Mouse (Mus musculus) G1E-ER4 (cell line): Measurements from ENCODE around the gene Ptprt. TPM values are rescaled to one million over a fixed set of nuclear protein-coding genes. Genes with fewer than 3 reads are reported as not detected.

ENCODE experiments used
- GATA1 ChIP-seq: IDR thresholded peaks from one replicate; pipeline ENCODE4 v1.8.0; 2012; ENCODE audit warnings: low read length, inconsistent platforms
- polyA plus RNA-seq: library from polyadenylated mRNA; stranded (reverse); fragments of >175 nt; gene quantifications from 2 replicates; pipeline ENCODE4 v1.2.3, GENCODE M21; 2012

The Ptprt gene
- polyA plus RNA-seq, 1 experiment = not detected

DNA sequence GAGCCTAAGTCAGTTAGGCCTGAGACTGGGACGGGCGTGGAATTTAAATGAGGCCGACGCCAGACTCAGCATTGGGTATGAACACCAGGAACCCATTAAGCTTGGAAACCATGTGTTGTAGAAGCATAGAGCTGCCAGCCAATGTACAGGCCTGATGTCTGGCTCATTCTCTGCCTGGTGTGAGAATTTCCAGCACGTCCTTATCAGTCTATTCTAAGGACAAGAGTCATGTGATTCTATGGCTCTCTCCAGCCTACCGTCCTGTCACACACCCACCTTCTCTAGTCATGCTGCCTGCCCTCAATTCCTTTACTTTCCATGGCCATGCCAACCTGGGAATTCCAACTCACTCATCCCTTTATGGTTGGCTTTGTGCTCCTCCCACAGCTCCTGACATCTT, 450.4 kb downstream of the Ptprt start:
- TF ChIP-seq GATA1 = no peak

DNA sequence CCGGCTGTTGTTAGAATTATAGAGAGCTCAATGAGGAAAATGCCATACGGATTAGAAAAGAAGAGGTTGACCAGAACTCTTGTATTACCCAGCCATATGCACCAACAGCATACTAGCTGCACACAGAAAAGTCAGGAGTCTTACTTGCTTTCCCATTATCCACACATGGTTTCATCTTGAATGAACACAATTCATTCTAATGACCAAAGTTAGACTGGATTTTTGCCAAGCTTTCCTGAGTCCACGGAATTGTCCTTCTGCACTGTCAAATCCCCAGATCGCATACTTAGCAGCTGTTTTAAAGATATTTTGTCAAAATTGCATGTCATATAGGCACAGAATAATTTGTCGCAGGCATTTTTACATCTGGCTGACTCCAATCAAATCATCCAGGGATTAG, 463.6 kb downstream of the Ptprt start:
- no peak for TF ChIP-seq GATA1

DNA sequence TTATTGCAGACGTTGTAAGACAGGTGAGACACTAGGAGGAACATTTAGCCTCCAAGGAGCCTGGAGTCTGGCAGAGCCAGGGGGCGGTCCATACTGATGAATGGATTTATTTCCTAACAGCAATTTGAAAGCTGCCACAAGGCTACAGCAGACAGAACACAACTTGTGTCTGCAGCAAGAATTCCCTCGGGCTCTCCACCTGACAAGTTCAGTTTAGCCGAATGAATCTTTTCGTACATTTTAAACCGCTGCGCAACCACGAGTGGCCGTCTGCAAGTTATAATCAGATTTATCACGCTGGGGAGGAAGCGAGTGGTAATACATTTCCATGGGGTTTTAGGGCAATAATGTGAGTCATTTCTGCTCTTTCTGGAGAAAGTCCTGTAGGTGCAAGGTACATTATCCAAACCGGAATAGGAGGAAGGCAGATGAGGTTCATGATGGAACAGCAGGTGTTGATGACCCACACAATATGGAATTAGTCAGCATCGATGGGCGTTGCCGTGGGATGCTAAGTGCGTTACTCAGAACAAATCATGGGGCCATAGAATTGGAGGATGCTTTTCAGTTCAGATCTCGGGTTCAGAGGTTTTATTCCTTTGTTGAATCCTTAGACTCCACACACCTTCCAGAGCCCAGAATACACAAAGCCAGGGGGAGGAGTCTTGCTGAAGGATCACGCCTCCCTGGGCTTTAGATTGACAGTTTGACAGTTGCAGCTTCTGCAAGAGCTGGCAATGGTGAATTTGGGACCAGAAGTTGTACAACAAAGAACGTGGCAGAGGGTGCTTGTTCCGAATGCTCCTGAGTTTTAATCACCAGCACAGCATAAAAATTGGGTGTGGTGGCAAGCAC, 478.1 kb downstream of the Ptprt start:
- TF ChIP-seq GATA1 = no peak

DNA sequence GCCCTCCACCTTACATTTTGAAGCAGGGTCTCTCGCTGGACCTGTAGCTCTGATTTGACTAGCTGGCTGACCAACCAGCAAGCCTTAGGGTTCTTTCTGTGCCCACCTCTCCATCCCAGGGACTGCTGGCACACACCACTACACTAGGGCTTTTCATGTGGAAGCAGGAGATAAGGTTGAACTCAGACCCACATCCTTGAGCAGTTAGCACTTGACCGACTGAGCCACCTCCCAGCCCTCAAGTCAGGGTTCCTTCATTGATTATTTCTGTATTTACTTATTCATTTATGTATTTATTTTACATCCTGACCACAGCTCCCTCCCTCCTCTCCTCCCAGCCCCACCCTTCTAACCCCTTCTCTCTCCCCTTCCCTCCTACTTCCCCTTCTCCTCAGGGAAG, 479.1 kb downstream of the Ptprt start:
- TF ChIP-seq GATA1 = no peak

DNA sequence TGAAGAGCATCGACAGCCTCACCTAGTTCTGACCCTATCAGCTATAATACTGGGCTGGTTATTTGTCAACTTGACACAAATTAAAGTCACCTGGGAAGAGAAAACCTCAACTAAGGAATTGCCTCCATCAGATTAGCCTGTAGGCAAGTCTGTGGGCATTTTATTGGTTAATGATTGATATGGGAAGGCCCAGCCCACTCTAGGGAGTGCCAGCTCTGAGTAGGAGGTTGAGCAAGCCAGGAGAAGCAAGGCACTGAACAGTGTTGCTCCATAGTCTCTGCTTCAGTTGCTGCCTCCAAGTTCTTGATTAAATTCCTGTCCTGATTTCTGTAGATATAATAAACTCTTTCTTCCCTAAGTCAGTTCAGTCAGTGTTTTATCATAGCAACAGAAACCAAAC, 488.4 kb downstream of the Ptprt start:
- no peak for TF ChIP-seq GATA1

DNA sequence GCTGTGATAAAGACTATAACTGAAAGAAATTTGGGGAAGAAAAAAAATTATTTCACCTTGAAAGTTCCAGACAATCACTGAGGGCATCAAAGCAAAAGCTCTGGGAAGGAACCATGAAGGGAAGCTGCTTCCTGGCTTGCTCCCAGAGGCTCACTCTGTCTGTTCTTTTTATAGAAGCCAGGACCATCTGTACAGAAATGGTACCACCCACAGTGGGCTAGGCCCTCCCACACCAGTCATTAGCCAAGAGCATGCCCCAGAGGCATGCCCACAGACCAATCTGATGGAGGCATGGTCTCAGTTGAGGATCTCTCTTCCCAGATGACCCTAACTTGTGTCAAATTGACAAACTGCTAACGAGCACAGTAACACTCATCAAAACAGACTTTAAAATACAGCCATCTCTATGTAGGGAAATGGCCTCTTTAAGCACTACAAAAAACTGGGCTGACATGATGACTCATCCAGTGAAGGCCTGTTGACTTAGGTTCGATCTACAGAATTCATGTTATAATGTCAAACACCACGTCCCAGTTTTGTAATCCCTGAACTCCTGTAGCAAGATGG, 519.0 kb downstream of the Ptprt start:
- no peak for TF ChIP-seq GATA1

DNA sequence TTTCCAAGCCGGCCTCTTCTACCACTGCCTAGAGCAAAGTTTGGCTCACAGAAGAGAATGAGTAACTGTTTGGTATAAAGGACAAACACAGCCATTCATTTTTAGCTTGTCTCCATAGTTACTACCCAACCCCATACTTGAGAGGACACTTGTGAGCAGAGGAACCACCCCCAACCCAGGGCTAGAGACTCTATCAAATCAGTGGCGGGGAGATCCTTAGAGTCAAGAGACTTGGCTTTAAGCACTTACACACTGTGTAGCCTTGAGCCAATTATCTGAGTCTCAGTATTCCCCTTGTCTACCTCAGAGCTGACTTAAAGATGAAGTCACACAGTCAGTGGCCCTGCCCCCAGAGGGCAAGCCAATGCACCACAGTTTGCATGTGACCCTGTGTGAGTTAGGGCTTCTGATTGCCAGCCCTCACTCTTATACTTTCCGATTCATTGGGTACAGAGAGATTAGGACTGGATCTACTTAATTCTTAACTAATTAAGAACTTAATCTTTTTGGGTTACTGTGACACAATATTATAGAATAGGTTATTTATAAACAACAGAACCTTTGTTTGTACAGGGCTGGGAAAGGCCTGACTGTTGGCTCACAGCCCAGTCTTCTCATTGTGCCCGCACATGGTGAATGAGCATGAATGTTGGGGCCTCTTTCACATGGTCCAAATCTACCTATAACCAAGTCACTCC, 529.2 kb downstream of the Ptprt start:
- TF ChIP-seq GATA1 = no peak

DNA sequence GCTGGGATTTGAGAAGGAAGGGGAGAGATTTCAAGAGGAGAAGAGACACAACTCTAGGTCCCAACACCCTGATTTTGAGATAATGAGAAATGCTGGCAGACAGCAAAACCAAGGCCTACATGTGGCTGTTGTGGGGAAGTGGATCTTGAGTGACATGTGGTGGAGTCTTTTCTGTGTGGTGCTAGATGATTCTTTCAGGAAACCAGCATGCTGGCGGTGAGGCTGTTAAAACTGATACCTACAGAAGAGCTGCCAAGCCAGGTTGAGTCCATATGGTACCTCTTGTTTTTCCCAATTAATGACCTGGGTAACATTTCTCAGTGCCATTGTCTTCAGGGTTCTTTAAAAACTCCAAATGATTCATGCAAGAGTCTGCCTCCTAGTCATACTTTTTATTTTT, 531.1 kb downstream of the Ptprt start:
- no peak for TF ChIP-seq GATA1

DNA sequence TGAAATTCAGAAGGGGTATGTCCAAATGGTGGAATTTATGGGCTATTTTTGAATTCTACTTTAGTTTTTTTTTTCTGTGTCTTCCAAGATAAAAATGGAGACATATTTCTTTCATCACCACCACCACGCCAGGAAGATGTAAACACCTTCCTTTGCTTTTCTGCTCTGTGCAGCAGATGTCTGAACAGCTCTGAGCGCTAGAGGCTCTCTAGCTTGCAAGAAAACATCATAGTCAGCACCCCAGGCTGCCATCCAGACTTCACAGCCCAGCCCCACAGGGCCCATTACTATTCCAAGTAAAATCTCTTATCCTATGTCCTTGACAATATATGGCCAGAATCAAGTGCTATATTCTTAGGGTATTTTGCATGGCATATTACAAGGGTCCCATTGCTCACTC, 542.9 kb downstream of the Ptprt start:
- no peak for TF ChIP-seq GATA1

DNA sequence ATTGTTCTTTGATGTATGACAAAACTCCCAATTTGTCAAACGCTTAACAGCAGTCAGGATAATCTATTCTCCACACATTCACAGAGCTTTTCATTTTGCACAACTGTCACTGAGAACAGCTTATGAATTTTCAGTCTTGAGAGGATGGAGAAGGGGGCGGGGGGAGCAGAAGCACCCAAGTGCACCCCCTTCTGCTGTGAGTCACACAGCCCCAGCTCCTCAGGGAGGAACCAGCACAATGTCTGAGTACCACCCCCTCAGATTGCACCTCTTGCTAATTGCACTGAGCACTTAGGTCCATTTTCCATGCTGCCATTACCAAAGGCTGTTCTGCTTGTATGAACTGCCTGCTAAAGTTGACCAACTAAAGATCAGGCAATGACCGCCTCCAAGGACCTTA, 578.6 kb downstream of the Ptprt start:
- TF ChIP-seq GATA1 = no peak

DNA sequence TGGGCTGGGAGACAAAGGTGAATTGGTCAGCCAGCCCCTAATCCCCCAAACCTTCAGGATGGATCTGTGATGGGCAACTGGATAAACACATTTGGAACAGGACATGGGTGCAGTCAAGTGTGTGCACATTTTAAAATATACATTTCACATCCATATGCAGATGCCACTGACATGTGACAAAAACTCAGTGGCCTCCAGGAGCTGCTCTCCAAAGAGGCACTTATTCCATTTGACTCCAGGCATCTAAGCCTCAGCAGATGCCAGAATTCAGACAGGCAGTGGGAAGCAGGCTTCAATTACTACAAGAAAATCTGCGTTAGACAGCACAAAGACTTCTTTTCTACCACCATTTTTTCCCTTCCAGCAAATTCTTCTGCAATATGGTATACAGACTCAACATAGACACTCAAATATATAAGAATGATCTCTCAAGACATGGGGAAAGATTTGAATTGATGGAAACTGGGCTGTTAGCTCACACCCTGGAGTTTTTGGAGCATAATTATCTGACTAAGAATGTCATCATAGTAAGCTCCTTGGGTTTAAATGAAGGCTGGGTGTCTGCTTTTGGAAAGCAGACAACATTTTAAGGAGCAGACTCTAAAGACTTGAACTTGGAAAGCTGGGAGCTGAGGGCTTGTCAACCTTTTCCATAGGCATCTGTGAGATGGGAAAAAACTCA, 580.1 kb downstream of the Ptprt start:
- no peak for TF ChIP-seq GATA1

DNA sequence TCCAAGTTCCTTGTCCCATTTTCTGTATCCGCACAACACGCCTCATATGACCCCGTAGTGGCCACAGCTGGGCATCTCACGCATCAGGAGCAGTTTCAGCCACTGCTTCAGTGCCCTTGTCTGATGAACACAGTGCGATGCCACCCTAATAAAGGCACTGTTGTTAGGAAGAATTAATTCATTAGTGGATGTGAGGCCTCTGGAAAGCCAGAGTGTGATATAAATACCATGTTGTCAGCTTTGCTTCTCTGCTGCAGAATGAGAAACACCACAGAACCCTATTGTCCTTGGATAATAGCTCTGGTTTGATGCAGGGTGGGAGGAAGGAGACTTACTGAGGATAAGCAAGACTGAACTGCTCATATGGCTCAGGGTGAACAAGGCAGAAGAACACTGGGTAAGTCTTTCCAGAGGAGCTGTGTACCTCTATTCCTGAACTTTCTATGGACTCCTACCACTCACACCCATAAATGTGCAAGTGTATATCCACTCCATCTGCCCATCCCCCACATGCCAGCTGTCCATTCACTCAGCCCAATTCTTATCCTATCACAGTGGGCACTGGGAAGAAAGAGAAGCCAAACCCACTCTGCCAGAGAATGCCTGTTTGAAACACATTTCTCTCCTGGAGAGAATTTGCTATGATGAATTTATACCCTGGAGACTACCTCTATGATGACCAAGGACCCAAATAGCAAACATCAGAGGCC, 582.2 kb downstream of the Ptprt start:
- no peak for TF ChIP-seq GATA1

DNA sequence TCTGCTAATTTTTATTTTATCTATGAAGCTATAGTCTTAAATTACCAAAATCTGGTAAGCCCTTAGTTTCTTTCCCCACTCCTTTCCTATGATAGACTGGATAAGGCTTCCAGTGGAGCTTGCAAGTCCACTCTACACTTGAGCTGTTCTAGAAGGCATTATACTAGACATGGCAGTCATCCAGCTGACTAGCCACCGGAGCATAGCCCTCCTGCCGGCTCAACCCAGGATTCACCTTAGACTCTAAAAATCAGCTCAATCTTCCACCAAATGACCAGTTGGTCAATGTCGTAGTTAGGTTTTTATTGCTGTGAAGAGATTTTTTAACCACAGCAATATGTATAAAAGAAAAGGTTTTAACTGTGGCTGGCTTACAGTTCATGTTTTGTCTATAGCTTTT, 608.1 kb downstream of the Ptprt start:
- no peak for TF ChIP-seq GATA1

DNA sequence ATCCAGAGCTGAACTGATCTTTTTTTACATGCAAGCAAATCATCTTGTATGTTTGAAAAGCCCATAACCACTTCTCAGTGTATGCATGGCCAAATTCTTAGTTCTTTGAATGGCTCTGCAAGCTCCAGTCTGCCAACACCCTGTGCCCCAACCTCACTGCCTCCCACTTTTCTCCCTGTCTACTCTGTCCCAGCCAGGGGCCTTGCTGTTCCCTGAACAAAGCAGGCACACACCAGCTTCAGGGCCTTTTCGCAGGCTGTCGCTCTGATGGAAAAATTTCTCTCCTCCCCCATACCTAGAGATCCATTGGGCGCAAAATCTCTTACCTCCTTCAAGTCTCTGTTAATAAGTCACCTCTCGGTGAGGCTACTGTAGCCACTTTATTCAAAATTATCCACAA, 610.7 kb downstream of the Ptprt start:
- TF ChIP-seq GATA1 = no peak

DNA sequence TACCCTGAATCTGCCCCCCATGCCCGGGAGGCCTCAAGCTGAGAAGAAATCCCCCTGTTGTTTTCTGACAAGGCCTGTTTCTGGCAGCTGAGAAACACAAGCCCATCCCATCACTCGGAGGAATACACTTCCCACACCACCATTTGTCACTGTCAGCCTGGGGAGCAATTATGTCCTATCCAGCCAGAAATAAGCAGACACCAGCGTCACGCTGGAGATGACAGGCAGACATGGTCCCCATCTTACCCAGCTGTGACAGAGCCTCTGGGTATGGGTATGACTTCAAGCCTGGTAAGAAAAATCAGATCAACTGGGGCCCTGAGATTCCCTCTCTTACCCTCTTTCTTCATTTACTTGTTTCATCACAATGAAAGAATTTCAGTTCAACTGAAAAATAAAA, 625.3 kb downstream of the Ptprt start:
- TF ChIP-seq GATA1 = no peak
